Mouse (Mus musculus) CH12.LX (cell line): ENCODE measurements around the gene Sema6c.

ENCODE experiments used
- CHD2 ChIP-seq: IDR thresholded peaks from 2 replicates; pipeline ENCODE4 v1.6.1; 2011; ENCODE audit warnings: low read length, improper control_type of control experiment
- CTCF ChIP-seq, 2 experiments: IDR thresholded peaks in 1 of 2; conservative IDR thresholded peaks in 1 of 2; 2 replicates each; pipeline ENCODE4 v1.5.1; 2011 to 2012; ENCODE audit warnings: low read depth in 2 of 2, low read length in 2 of 2, improper control_type of control experiment in 1 of 2, inconsistent platforms in 1 of 2, mild to moderate bottlenecking in 1 of 2, moderate library complexity in 1 of 2
- E2F4 ChIP-seq: IDR thresholded peaks from 2 replicates; pipeline ENCODE4 v1.6.1; 2011; ENCODE audit warnings: low read depth, low read length, improper control_type of control experiment; ENCODE audit not compliant: insufficient replicate concordance
- ELF1 ChIP-seq: IDR thresholded peaks from 2 replicates; pipeline ENCODE4 v1.6.1; 2014; ENCODE audit warnings: low read depth, mild to moderate bottlenecking, inconsistent platforms, low read length, improper control_type of control experiment
- JUN ChIP-seq: IDR thresholded peaks from 2 replicates; pipeline ENCODE4 v1.6.1; 2011; ENCODE audit warnings: low read depth, mild to moderate bottlenecking, low read length, improper control_type of control experiment, moderate library complexity; ENCODE audit not compliant: insufficient read depth
- MAX ChIP-seq: IDR thresholded peaks from 2 replicates; pipeline ENCODE4 v1.6.1; 2011; ENCODE audit warnings: low read length, improper control_type of control experiment
- NELFE ChIP-seq: IDR thresholded peaks from 2 replicates; pipeline ENCODE4 v1.6.1; 2011; ENCODE audit warnings: low read depth, low read length, improper control_type of control experiment
- POLR2A ChIP-seq: IDR thresholded peaks from 2 replicates; pipeline ENCODE4 v1.6.1; 2011; ENCODE audit warnings: low read depth, mild to moderate bottlenecking, improper control_type of control experiment, low read length
- SMC3 ChIP-seq: IDR thresholded peaks from 2 replicates; pipeline ENCODE4 v1.6.1; 2011; ENCODE audit warnings: low read depth, low read length, improper control_type of control experiment
- TCF12 ChIP-seq: IDR thresholded peaks from 2 replicates; pipeline ENCODE4 v1.6.1; 2014; ENCODE audit warnings: low read depth, mild to moderate bottlenecking, inconsistent platforms, low read length, improper control_type of control experiment
- UBTF ChIP-seq: IDR thresholded peaks from 2 replicates; pipeline ENCODE4 v1.6.1; 2012; ENCODE audit warnings: low read depth, mild to moderate bottlenecking, inconsistent platforms, low read length, improper control_type of control experiment, moderate library complexity
- USF2 ChIP-seq: conservative IDR thresholded peaks from 2 replicates; pipeline ENCODE4 v1.6.1; 2011; ENCODE audit warnings: low read depth, low read length, improper control_type of control experiment
- ZMIZ1 ChIP-seq: IDR thresholded peaks from 2 replicates; pipeline ENCODE4 v1.6.1; 2012; ENCODE audit warnings: low read depth, mild to moderate bottlenecking, inconsistent platforms, low read length, improper control_type of control experiment
- ZNF384 ChIP-seq: IDR thresholded peaks from 2 replicates; pipeline ENCODE4 v1.6.1; 2012; ENCODE audit warnings: low read depth, low read length, improper control_type of control experiment, inconsistent platforms

- TF ChIP-seq CTCF (conservative IDR thresholded peaks at IDR 0.05 in 1 of 2, IDR thresholded peaks at IDR 0.05 in 1 of 2; ENCODE audit: low read depth in 2 of 2, low read length in 2 of 2): no peak
- no peak for TF ChIP-seq MAX
- no peak for TF ChIP-seq ELF1
- TF ChIP-seq TCF12: no peak
- no peak for TF ChIP-seq UBTF
- no peak for TF ChIP-seq POLR2A
- TF ChIP-seq ZMIZ1: no peak
- no peak for TF ChIP-seq USF2
- no peak for TF ChIP-seq NELFE
- no peak for TF ChIP-seq SMC3
- no peak for TF ChIP-seq CHD2
- TF ChIP-seq E2F4: no peak
- TF ChIP-seq ZNF384: no peak
- TF ChIP-seq JUN: no peak
Measured at GRCm38 (mm10) chr3:95177583-95177982, 17.3 kb downstream of the Sema6c start.
